33 mouse cellular contexts compared by ENCODE assay signal in the genomic region with DNA sequence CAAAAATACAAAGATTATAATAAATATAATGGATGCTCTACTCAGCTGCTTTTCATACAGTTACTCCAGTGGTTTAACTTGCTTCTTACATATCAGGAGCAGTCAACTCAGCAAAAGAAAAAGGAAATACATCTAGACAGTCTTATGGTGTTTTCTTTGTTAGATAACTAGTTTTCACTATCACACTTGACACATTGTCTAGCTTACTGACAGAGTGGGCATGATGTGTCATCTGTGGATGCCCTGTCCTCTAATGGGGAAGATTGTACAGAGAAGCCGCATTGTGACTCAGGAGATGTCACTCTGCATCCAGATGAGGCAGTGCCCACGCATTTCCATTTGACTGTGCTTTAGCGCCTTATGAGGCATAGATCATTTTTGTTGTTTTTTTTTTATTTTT. TPM values are rescaled to one million over a fixed set of nuclear protein-coding genes. Genes with fewer than 3 reads are reported as not detected.
A peak's percentile ranks its signal among the peaks of the same experiment; 100 is the strongest.
DNase-seq lines count a peak whose midpoint lies in the region; ATAC-seq and TF ChIP-seq lines count a peak whose summit lies in the region.
"Had no signal": no experiment of that assay in that cellular context is flagged by ENCODE, and none has a peak within 500 bp of the region (broad histone marks: within the 10 kb centered on the region; RNA-seq: fewer than 3 reads in every experiment).

No protein-coding gene starts in this region.

- no peaks in the 10 kb centered on the region for H3K79me2 ChIP-seq in MEL (ENCODE audit: control insufficient read depth, insufficient read depth, low read length, poor library complexity)

- peaks cover 4 to 9% of the 10 kb centered on the region in 2 experiments; a peak in 3 of 4 replicates for H3K36me3 ChIP-seq in MEL (ENCODE audit: control insufficient read depth in 1 of 2, insufficient read depth in 2 of 2, low read length in 2 of 2)
- H3K36me3 ChIP-seq in liver, embryonic 16.5 days (ENCODE audit: control insufficient read depth, insufficient read depth), result peaks cover under 1% of the 10 kb centered on the region

- peak; percentile 65; the same call in 1 of the 2 replicates for ATAC-seq in frontal cortex, adult (ENCODE audit: low TSS enrichment)
- ATAC-seq in common myeloid progenitor, adult 5-6 weeks (replicated peaks; ENCODE audit: low read depth, poor library complexity, severe bottlenecking), result peak; percentile 96
- peak; percentile 69 for ATAC-seq in liver, embryonic 16.5 days (ENCODE audit: low read depth)
- ATAC-seq: forebrain, embryonic 13.5 days; inflammation-experienced regulatory T-cells, adult 6 months; Patski had no signal

- peak overlapping the region; percentile 60 for H3K27ac ChIP-seq in MEL (ENCODE audit: control insufficient read depth, low read depth, low read length)
- H3K27ac ChIP-seq in liver, embryonic 16.5 days (ENCODE audit: low read length), result no peak overlapping the region
- H3K27ac ChIP-seq: embryonic facial prominence, embryonic 10.5 days; embryonic facial prominence, embryonic 15.5 days; forebrain, embryonic 13.5 days; heart, adult 2 months; hindbrain, embryonic 15.5 days; left cerebral cortex, adult 2 months; limb, embryonic 13.5 days; macrophage; midbrain, embryonic 12.5 days; neural tube, embryonic 12.5 days; stomach, embryonic 15.5 days had no signal

- no peak overlapping the region; the same call in 1 of the 2 replicates for H3K9ac ChIP-seq in MEL (ENCODE audit: control insufficient read depth, low read depth, low read length, poor library complexity, severe bottlenecking)
- H3K9ac ChIP-seq in liver, embryonic 16.5 days (ENCODE audit: low read depth, low read length), result no peak overlapping the region
- H3K9ac ChIP-seq: embryonic facial prominence, embryonic 15.5 days; forebrain, embryonic 13.5 days; heart, embryonic 12.5 days; hindbrain, embryonic 15.5 days; limb, embryonic 13.5 days; midbrain, embryonic 12.5 days; neural tube, embryonic 12.5 days; stomach, embryonic 15.5 days had no signal

- no peak for DNase-seq in frontal cortex, postnatal 36 days (ENCODE audit: low spot score in 2 of 2)
- DNase-seq in MEL (ENCODE audit: low read depth, low spot score) (peak; percentile 79), adipocyte (ENCODE audit: low spot score) (no peak)
- DNase-seq in gastrocnemius, adult 8-10 months (ENCODE audit: low spot score in 2 of 2), result no peak
- DNase-seq in cerebellum, adult 9-10 months, result no peak
- DNase-seq: adrenal gland, postnatal 14 days; cerebellum, adult 11 months; cerebellum, adult 9-11 months; gastrocnemius, postnatal 36 days; heart, adult 2 months; kidney, adult 11 months; kidney, postnatal 14 days; lung, adult 2 months; lung, postnatal 10 days; thymus, postnatal 14 days had no signal

- peak; percentile 82 for TF ChIP-seq EP300 in MEL (IDR thresholded peaks at IDR 0.05; ENCODE audit: low read depth in 1 of 2, low read length in 2 of 2)

- no peaks in the 10 kb centered on the region for H3K9me3 ChIP-seq in MEL (replicated peaks; ENCODE audit: insufficient read depth, low read length)
- no peaks in the 10 kb centered on the region for H3K9me3 ChIP-seq in liver, embryonic 16.5 days (replicated peaks; ENCODE audit: control insufficient read depth, low read length)
- H3K9me3 ChIP-seq: embryonic facial prominence, embryonic 10.5 days; embryonic facial prominence, embryonic 15.5 days; forebrain, embryonic 13.5 days; heart, embryonic 12.5 days; hindbrain, embryonic 15.5 days; limb, embryonic 13.5 days; midbrain, embryonic 12.5 days; neural tube, embryonic 12.5 days; stomach, embryonic 15.5 days had no signal

- H3K27me3 ChIP-seq in MEL (ENCODE audit: control insufficient read depth in 1 of 2, insufficient read depth in 2 of 2, low read length in 2 of 2), result no peaks in the 10 kb centered on the region
- H3K27me3 ChIP-seq in liver, embryonic 16.5 days (ENCODE audit: control insufficient read depth, insufficient read depth, low read depth, low read length), result no peaks in the 10 kb centered on the region
- H3K27me3 ChIP-seq: CH12.LX; embryonic facial prominence, embryonic 15.5 days; forebrain, embryonic 13.5 days; heart, embryonic 12.5 days; hindbrain, embryonic 15.5 days; limb, embryonic 13.5 days; midbrain, embryonic 12.5 days; neural tube, embryonic 12.5 days; Patski; stomach, embryonic 15.5 days had no signal

- no peak for TF ChIP-seq CTCF in MEL (IDR thresholded peaks at IDR 0.05 in 2 of 3, conservative IDR thresholded peaks at IDR 0.05 in 1 of 3; ENCODE audit: control insufficient read depth in 1 of 3, insufficient read depth in 1 of 3, low read depth in 2 of 3, low read length in 3 of 3, poor library complexity in 1 of 3, severe bottlenecking in 1 of 3)

- peak overlapping the region in 1 of 2 experiments; percentile 2; a peak in 1 of 4 replicates for H3K4me3 ChIP-seq in MEL (ENCODE audit: control insufficient read depth in 1 of 2, insufficient read depth in 1 of 2, low read depth in 2 of 2, low read length in 2 of 2)
- no peak overlapping the region for H3K4me3 ChIP-seq in liver, embryonic 16.5 days (ENCODE audit: low read depth, low read length)
- H3K4me3 ChIP-seq: embryonic facial prominence, embryonic 10.5 days; embryonic facial prominence, embryonic 15.5 days; forebrain, embryonic 13.5 days; heart, adult 2 months; heart, embryonic 12.5 days; hindbrain, embryonic 15.5 days; left cerebral cortex, adult 2 months; limb, embryonic 13.5 days; midbrain, embryonic 12.5 days; myocyte; neural tube, embryonic 12.5 days; stomach, embryonic 15.5 days had no signal

- peaks cover 5 to 7% of the 10 kb centered on the region in 2 experiments for H3K4me1 ChIP-seq in MEL (ENCODE audit: control insufficient read depth in 1 of 2, insufficient read depth in 2 of 2, low read length in 2 of 2)
- no peaks in the 10 kb centered on the region for H3K4me1 ChIP-seq in liver, embryonic 16.5 days (ENCODE audit: control insufficient read depth, low read depth, low read length)
- H3K4me1 ChIP-seq: embryonic facial prominence, embryonic 10.5 days; embryonic facial prominence, embryonic 15.5 days; forebrain, embryonic 13.5 days; heart, embryonic 12.5 days; hindbrain, embryonic 15.5 days; limb, embryonic 13.5 days; midbrain, embryonic 12.5 days; neural tube, embryonic 12.5 days; stomach, embryonic 15.5 days had no signal

- no peak for TF ChIP-seq POLR2A in MEL (IDR thresholded peaks at IDR 0.05; ENCODE audit: control insufficient read depth in 1 of 2, insufficient read depth in 1 of 2, low read depth in 1 of 2, low read length in 2 of 2, poor library complexity in 1 of 2)

- no peak overlapping the region for H3K4me2 ChIP-seq in liver, embryonic 16.5 days (ENCODE audit: low read depth, low read length)
- H3K4me2 ChIP-seq: embryonic facial prominence, embryonic 15.5 days; forebrain, embryonic 13.5 days; heart, embryonic 12.5 days; hindbrain, embryonic 15.5 days; limb, embryonic 13.5 days; midbrain, embryonic 12.5 days; neural tube, embryonic 12.5 days; stomach, embryonic 15.5 days had no signal

- WGBS in liver, embryonic 16.5 days (ENCODE audit: insufficient replicate concordance), result 41% methylated on average over 3 of the region's 3 CpGs

- no peak for TF ChIP-seq RAD21 in MEL (IDR thresholded peaks at IDR 0.05; ENCODE audit: low read depth, low read length)

TF ChIP-seq in MEL, 35 proteins besides CTCF, POLR2A, EP300 and RAD21 (continues in another document):
- TF ChIP-seq POLR2AphosphoS5 (IDR thresholded peaks at IDR 0.05; ENCODE audit: borderline replicate concordance, low read depth, low read length) (no peak), RCOR1 (IDR thresholded peaks at IDR 0.05; ENCODE audit: low read depth, low read length) (no peak), CHD1 (IDR thresholded peaks at IDR 0.05; ENCODE audit: low read depth, low read length) (no peak), GABPA (IDR thresholded peaks at IDR 0.05; ENCODE audit: low read depth, low read length) (no peak), KAT2A (conservative IDR thresholded peaks at IDR 0.05; ENCODE audit: low read depth, low read length) (0 out of 2 replicates have a peak, but pooled peaks have one; percentile 26), MYB (IDR thresholded peaks at IDR 0.05; ENCODE audit: low read depth, low read length) (no peak), NRF1 (IDR thresholded peaks at IDR 0.05; ENCODE audit: insufficient read depth, low read depth, low read length, poor library complexity, severe bottlenecking) (no peak), ZMIZ1 (IDR thresholded peaks at IDR 0.05; ENCODE audit: low read depth, low read length) (no peak), MYC (IDR thresholded peaks at IDR 0.05; ENCODE audit: low read depth, low read length) (0 out of 2 replicates have a peak, but pooled peaks have one; percentile 42), E2F4 (IDR thresholded peaks at IDR 0.05; ENCODE audit: borderline replicate concordance, low read depth, low read length) (no peak), TAL1 (IDR thresholded peaks at IDR 0.05; ENCODE audit: low read length) (peak; percentile 66), MAX (IDR thresholded peaks at IDR 0.05; ENCODE audit: low read length) (0 out of 2 replicates have a peak, but pooled peaks have one; percentile 40), ETS1 (IDR thresholded peaks at IDR 0.05; ENCODE audit: low read depth, low read length) (peak; percentile 88), GATA1 (IDR thresholded peaks at IDR 0.05; ENCODE audit: low read depth, low read length) (peak; percentile 77; the same call in 1 of the 2 replicates), MXI1 (IDR thresholded peaks at IDR 0.05; ENCODE audit: low read depth, low read length) (peak; percentile 66; the same call in 1 of the 2 replicates), USF2 (IDR thresholded peaks at IDR 0.05; ENCODE audit: borderline replicate concordance in 1 of 2, insufficient read depth in 1 of 2, low read depth in 1 of 2, low read length in 2 of 2) (no peak), BHLHE40 (IDR thresholded peaks at IDR 0.05; ENCODE audit: borderline replicate concordance, low read depth, low read length) (no peak), HCFC1 (IDR thresholded peaks at IDR 0.05; ENCODE audit: low read depth, low read length) (no peak)

RNA-seq across cellular contexts. Expression of a gene that starts 32.1 kb away (rescaled TPM):
- 14.6 and 15.0 TPM in 2 replicates for total RNA-seq in MEL (2012; rRNA removed)
- polyA plus RNA-seq in MEL (2012; ENCODE audit: insufficient read depth in 1 of 2, insufficient read length in 2 of 2, low read depth in 1 of 2, low replicate concordance in 2 of 2, missing spikeins in 1 of 2), result 10 to 100 TPM in 1 of 2 experiments, not detected in 1; 16.8 TPM
- 27.5 and 31.0 TPM in 2 replicates for total RNA-seq in common myeloid progenitor, adult 5-6 weeks (2017)
- polyA plus RNA-seq in liver, embryonic 16.5 days (2015; fragmentation: Nextera tagmentation; extraction: Ambion mirVana), result 3.5 and 4.6 TPM in 2 replicates
- 10 to 100 TPM in 2 of 4 experiments, 1 to 10 TPM in 2; 8.0 to 11.6 (median 10.0) TPM for total RNA-seq in gastrocnemius, adult 8-10 months (2022)

RNA-seq across cellular contexts. Expression of a gene that starts 34.3 kb away (rescaled TPM):
- 4.3 and 6.4 TPM in 2 replicates for total RNA-seq in MEL (2012; rRNA removed)
- polyA plus RNA-seq in MEL (2012; ENCODE audit: insufficient read depth in 1 of 2, insufficient read length in 2 of 2, low read depth in 1 of 2, low replicate concordance in 2 of 2, missing spikeins in 1 of 2), result 1 to 10 TPM in 1 of 2 experiments, not detected in 1; 7.2 TPM
- 7.5 and 9.1 TPM in 2 replicates for total RNA-seq in common myeloid progenitor, adult 5-6 weeks (2017)
- 1.5 and 2.2 TPM in 2 replicates for polyA plus RNA-seq in liver, embryonic 16.5 days (2015; fragmentation: Nextera tagmentation; extraction: Ambion mirVana)
- total RNA-seq in gastrocnemius, adult 8-10 months (2022), result 1 to 10 TPM; 3.2 to 5.8 (median 3.7) TPM
- polyA plus RNA-seq: macrophage had no signal
